Mouse (Mus musculus) hindbrain, embryonic 10.5 days (tissue): ENCODE measurements around the gene Gm4969. TPM values are rescaled to one million over a fixed set of nuclear protein-coding genes. Genes with fewer than 3 reads are reported as not detected.
"Not testable (repeated sequence)": the region's sequence is repeated elsewhere in the genome, so short reads cannot be mapped to it uniquely, and the experiment has no call there.

ENCODE experiments used
- DNase-seq: peaks from one replicate; pipeline ENCODE4 v3.0.0-alpha.2; 2017; ENCODE audit warnings: low spot score
- H3K27ac ChIP-seq: fragments of 300-500 bp; sonication (generic); 2 replicates; pipeline ENCODE4 v1.5.1; 2016; ENCODE audit warnings: mild to moderate bottlenecking, moderate library complexity
- H3K27me3 ChIP-seq: fragments of 300-500 bp; sonication (generic); 2 replicates; pipeline ENCODE4 v1.6.1; 2016; ENCODE audit warnings: mild to moderate bottlenecking; ENCODE audit not compliant: poor library complexity, insufficient read depth, severe bottlenecking
- H3K36me3 ChIP-seq: fragments of 300-500 bp; sonication (generic); 2 replicates; pipeline ENCODE4 v1.6.1; 2016; ENCODE audit warnings: mild to moderate bottlenecking, moderate library complexity
- H3K4me1 ChIP-seq: fragments of 300-500 bp; sonication (generic); replicated peaks from 2 replicates; pipeline ENCODE4 v1.6.1; 2016; ENCODE audit warnings: mild to moderate bottlenecking
- H3K4me3 ChIP-seq: fragments of 300-500 bp; sonication (generic); 2 replicates; pipeline ENCODE4 v1.5.1; 2016; ENCODE audit warnings: mild to moderate bottlenecking, moderate library complexity
- H3K9me3 ChIP-seq: fragments of 300-500 bp; sonication (generic); 2 replicates; pipeline ENCODE4 v1.6.1; 2016; ENCODE audit warnings: mild to moderate bottlenecking, moderate library complexity
- WGBS: fragments of 180-500 bp; shearing (Covaris S2); methylation state at CpG from one replicate; pipeline ENCODE4 v1.1.7; 2016; 5-methylcytosine and 5-hydroxymethylcytosine counted together
- polyA plus RNA-seq: library from polyadenylated mRNA; unstranded; fragments of >200 nt; fragmentation: Nextera tagmentation; extraction: Ambion mirVana; gene quantifications from 2 replicates; pipeline ENCODE4 v1.2.1, GENCODE M21; 2016

Gm4969 gene
- polyA plus RNA-seq, 1 experiment from 2014 or later = 1.5 TPM

DNA sequence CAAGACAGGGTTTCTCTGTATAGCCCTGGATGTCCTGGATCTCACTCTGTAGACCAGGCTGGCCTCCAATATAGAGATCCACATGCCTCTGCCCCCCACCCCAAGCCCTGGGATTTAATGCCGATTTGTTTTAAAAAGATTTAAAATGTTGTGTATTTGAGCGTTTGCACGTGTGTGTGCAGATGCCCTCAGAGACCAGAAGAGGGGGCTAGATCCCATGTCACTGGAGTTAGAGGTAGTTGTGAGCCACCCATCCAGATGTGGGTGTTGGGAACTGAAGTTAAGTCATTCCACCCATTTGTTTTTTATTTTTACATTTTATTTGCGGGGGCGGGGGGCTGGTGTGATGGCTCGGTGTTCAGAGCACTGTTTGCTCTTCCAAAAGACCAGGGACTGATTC is 43.7 kb downstream of the Gm4969 start:
- H3K9me3 ChIP-seq = peaks cover 3% of the 10 kb centered on the region; the same call in 1 of the 2 replicates
- no peak overlapping the region for H3K27ac ChIP-seq
- H3K4me1 ChIP-seq = peaks cover 24% of the 10 kb centered on the region
- H3K27me3 ChIP-seq = no peaks in the 10 kb centered on the region
- WGBS = 94% methylated on average over 6 of the region's 6 CpGs
- no peak overlapping the region for H3K4me3 ChIP-seq
- peaks cover 19% of the 10 kb centered on the region for H3K36me3 ChIP-seq
- DNase-seq = no peak

DNA sequence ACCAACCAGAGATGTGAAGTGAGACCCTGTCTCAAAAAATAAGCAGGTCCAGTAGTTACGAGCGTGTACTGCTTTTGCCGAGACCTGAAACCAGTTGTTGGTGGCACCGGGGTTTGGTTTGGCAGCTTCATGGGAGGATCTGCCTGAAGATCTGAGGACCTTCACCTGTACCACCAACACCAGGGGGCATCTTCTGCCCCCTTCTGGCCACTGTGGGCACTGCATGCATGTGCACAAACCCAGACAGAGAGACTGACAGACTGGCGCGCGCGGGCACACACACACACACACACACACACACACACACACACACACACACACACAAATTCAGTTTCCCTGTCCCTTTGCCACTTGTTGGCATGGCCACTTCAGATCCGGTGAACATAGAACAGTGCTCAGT is 44.7 kb downstream of the Gm4969 start:
- Histone ChIP-seq H3K4me3 (no peak overlapping the region), H3K36me3 (peaks cover 9% of the 10 kb centered on the region), H3K9me3 (peaks cover 3% of the 10 kb centered on the region; the same call in 1 of the 2 replicates), H3K27me3 (no peaks in the 10 kb centered on the region), H3K4me1 (peaks cover 24% of the 10 kb centered on the region), H3K27ac (no peak overlapping the region)
- no peak for DNase-seq
- 74% methylated on average over 9 of the region's 9 CpGs for WGBS

DNA sequence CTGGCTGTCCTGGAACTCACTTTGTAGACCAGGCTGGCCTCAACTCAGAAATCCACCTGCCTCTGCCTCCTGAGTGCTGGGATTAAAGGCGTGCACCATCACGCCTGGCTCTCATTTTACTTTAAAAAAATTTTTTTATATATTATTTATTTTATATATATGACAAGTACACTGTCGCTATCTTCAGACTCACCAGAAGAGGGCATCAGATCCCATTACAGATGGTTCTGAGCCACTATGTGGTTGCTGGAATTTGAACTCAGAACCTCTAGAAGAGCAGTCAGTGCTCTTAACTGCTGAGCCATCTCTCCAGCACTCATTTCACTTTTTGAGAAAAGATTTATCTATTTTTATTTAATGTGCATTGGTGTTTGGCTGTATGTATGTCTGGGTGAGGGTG is 47.1 kb downstream of the Gm4969 start:
- WGBS = 56% methylated on average over 3 of the region's 3 CpGs
- not testable (repeated sequence) for H3K27ac ChIP-seq

DNA sequence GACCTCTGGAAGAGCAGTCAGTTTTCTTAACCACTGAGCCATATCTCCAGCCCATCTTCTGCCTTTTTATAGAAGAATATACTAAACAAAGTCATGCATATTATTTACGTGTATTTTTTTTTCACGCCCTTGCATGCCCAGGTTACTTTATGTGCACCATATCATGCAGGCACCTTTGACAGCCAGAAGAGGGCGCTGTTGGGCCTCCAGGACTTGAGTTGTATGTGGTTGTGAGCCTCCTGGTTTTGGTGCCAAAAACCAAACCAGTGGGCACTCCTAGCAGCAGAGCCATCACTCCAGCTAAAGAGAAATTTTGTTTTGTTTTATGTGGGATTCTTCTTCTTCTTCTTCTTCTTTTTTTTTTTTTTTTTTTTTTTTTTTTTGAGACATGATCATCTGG is 48.7 kb downstream of the Gm4969 start:
- H3K9me3 ChIP-seq = peaks cover 11% of the 10 kb centered on the region; the same call in 1 of the 2 replicates
- H3K4me3 ChIP-seq = no peak overlapping the region
- 50% methylated on average over 3 of the region's 3 CpGs for WGBS
- no peak overlapping the region for H3K27ac ChIP-seq
- H3K27me3 ChIP-seq = peaks cover 37% of the 10 kb centered on the region
- no peaks in the 10 kb centered on the region for H3K36me3 ChIP-seq
- H3K4me1 ChIP-seq = no peaks in the 10 kb centered on the region
- DNase-seq = no peak

More for the DNA sequence above, 47.1 kb downstream of the Gm4969 start:
- H3K4me1 ChIP-seq, DNase-seq, H3K36me3 ChIP-seq, H3K9me3 ChIP-seq, H3K4me3 ChIP-seq: not testable (repeated sequence)
- H3K27me3 ChIP-seq = peaks cover 21% of the 10 kb centered on the region

DNA sequence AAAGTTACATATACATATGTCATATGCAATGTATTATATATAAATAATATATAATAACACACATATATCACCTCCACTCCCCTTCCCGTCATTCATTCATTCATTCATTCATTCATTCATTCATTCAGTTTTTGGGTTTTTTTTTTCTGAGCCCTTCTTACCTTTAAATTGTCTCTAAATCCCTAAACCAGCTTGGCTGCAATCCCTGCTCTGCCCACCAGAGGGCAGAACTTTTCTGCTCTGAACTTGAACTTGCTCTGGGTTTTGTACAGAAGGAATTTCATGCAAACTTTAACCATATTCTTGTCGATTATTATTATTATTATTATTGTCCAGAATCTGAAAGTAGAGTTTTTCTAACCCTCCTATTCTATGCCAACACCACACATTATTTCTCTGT is 49.5 kb downstream of the Gm4969 start:
- DNase-seq = peak; percentile 73
- H3K4me1 ChIP-seq = no peaks in the 10 kb centered on the region
- 9% methylated on average over 2 of the region's 2 CpGs for WGBS
- no peak overlapping the region for H3K4me3 ChIP-seq
- H3K9me3 ChIP-seq = peaks cover 10% of the 10 kb centered on the region; the same call in 1 of the 2 replicates
- no peaks in the 10 kb centered on the region for H3K36me3 ChIP-seq
- H3K27ac ChIP-seq = no peak overlapping the region
- peaks cover 44% of the 10 kb centered on the region for H3K27me3 ChIP-seq

DNA sequence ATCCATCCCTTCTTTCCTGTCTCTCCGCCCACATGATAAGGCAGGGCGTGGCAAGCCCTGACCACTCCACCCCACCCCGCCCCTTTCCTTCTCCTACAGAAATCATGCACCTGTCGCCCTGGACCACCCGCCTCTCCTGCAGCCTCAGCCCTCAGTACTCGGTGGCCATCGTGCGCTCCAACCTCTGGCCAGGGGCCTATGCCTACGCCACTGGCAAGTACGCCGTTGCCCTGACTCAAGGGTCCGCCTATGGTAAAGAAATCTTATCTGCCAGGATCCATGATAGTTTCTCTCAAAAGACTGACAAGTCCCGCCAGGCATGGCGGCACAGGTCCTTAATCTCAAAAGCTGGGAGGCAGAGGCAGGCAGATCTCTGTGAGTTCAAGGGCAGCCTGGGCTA is 50.2 kb downstream of the Gm4969 start:
- DNase-seq = no peak
- H3K27me3 ChIP-seq = peaks cover 47% of the 10 kb centered on the region
- H3K36me3 ChIP-seq = no peaks in the 10 kb centered on the region
- peaks cover 9% of the 10 kb centered on the region; the same call in 1 of the 2 replicates for H3K9me3 ChIP-seq
- H3K4me1 ChIP-seq = no peaks in the 10 kb centered on the region
- no peak overlapping the region for H3K27ac ChIP-seq
- H3K4me3 ChIP-seq = no peak overlapping the region
- 63% methylated on average over 14 of the region's 14 CpGs for WGBS

DNA sequence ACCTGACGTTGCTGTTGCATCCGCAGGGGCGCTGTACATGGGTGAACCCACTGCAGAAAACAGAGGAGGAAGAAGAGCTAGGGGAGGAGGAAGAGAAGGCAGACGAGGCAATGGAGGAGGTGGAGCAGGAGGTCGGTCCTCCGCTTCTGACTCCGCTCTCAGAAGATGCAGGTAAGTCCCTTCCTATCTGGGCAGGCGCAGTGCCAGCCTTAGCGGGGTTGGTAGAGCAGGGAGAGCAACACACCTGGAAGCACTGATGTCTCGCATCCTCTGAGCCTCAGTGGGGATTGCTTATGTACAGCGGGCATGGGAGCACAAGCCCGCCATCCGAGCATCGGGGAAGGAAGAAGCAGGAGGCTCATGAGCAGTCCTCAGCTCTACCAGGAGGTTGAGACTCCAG is 51.1 kb downstream of the Gm4969 start:
- no peaks in the 10 kb centered on the region for H3K36me3 ChIP-seq
- WGBS = 48% methylated on average over 14 of the region's 14 CpGs
- no peaks in the 10 kb centered on the region for H3K4me1 ChIP-seq
- no peak overlapping the region for H3K4me3 ChIP-seq
- DNase-seq = no peak
- H3K9me3 ChIP-seq = peaks cover 9% of the 10 kb centered on the region; the same call in 1 of the 2 replicates
- no peak overlapping the region for H3K27ac ChIP-seq
- peaks cover 47% of the 10 kb centered on the region for H3K27me3 ChIP-seq

DNA sequence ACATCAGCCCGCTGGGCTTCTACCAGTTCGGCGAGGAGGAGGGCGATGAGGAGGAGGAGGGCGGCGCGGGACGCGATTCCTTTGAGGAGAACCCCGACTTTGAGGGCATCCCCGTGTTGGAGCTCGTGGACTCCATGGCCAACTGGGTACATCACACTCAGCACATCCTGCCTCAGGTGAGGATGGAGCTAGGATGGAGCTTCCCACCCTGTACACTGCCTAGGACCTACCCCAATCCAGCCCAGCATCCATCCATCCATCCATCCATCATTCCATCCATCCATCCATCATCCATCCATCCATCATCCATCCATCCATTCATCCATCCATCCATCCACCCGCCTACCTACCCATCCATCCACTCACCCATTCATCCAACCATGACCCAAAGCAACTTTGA is 52.3 kb downstream of the Gm4969 start:
- peaks cover 9% of the 10 kb centered on the region; the same call in 1 of the 2 replicates for H3K9me3 ChIP-seq
- H3K27me3 ChIP-seq = peaks cover 47% of the 10 kb centered on the region
- no peak for DNase-seq
- no peaks in the 10 kb centered on the region for H3K36me3 ChIP-seq
- H3K4me1 ChIP-seq = no peaks in the 10 kb centered on the region
- H3K4me3 ChIP-seq = no peak overlapping the region
- H3K27ac ChIP-seq = no peak overlapping the region
- 47% methylated on average over 13 of the region's 13 CpGs for WGBS

DNA sequence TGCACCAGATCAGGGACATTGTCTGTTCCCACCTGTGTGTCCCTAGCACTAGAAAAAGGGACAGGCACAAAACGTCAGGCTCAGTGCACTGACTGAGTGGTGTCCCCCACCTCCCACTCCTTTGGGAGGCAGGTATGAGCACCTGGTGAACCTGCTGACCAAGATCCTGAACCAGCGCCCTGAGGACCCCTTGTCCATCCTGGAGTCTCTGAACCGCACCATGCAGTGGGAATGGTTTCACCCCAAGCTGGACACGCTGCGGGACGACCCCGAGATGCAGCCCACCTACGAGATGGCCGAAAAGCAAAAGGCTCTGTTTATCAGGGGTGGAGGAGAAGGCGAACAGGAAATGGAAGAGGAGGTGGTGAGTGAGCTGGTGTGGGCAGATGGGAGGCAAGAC is 60.8 kb downstream of the Gm4969 start:
- H3K36me3 ChIP-seq = peaks cover 34% of the 10 kb centered on the region
- DNase-seq = no peak
- H3K27ac ChIP-seq = no peak overlapping the region
- H3K27me3 ChIP-seq = no peaks in the 10 kb centered on the region
- no peaks in the 10 kb centered on the region; the same call in 1 of the 2 replicates for H3K9me3 ChIP-seq
- WGBS = 87% methylated on average over 10 of the region's 10 CpGs
- peaks cover 15% of the 10 kb centered on the region for H3K4me1 ChIP-seq
- H3K4me3 ChIP-seq = no peak overlapping the region

DNA sequence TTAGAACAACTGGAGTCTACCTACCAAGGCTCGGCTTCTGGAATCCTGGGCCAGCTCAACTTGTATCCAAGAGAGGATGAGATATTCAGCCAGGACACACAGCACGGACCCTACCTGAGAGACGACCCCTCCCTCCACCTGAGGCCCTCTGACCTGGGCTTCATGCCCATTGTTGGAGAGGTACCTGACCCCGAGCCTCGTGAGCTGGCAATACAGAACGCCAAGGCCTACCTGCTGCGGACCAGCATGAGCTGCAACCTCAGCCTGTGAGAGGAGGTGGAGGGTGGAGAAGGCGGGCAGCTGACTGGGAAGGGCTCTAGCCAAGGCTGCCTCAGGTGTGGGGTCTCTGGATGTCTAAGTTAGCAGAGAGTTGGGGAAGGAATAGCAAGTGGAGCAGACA is 63.1 kb downstream of the Gm4969 start:
- peaks cover 15% of the 10 kb centered on the region for H3K4me1 ChIP-seq
- H3K36me3 ChIP-seq = peaks cover 57% of the 10 kb centered on the region
- no peaks in the 10 kb centered on the region for H3K27me3 ChIP-seq
- no peaks in the 10 kb centered on the region; the same call in 1 of the 2 replicates for H3K9me3 ChIP-seq
- DNase-seq = no peak
- no peak overlapping the region for H3K27ac ChIP-seq
- 91% methylated on average over 8 of the region's 8 CpGs for WGBS
- no peak overlapping the region for H3K4me3 ChIP-seq

DNA sequence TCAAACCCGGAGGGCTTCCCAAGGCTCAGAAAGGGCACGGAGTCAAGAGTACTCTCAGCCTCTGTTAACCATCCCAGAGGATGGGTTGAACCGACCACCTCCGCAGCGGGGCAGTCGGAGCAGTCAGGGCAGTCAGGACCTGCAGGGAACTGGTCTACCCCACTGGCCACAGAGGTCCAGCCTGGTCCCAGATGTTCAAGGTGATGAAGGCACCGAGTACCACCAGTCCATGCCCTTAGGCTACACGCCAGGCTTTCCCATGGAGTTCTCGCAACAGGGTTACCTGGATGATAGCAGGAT is 63.4 kb downstream of the Gm4969 start:
- 58% methylated on average over 9 of the region's 9 CpGs for WGBS
- no peak for DNase-seq
- Histone ChIP-seq H3K36me3 (peaks cover 61% of the 10 kb centered on the region), H3K27ac (peak overlapping the region; percentile 57), H3K4me1 (peaks cover 15% of the 10 kb centered on the region), H3K27me3 (no peaks in the 10 kb centered on the region), H3K9me3 (no peaks in the 10 kb centered on the region; the same call in 1 of the 2 replicates), H3K4me3 (peak overlapping the region; percentile 43)

DNA sequence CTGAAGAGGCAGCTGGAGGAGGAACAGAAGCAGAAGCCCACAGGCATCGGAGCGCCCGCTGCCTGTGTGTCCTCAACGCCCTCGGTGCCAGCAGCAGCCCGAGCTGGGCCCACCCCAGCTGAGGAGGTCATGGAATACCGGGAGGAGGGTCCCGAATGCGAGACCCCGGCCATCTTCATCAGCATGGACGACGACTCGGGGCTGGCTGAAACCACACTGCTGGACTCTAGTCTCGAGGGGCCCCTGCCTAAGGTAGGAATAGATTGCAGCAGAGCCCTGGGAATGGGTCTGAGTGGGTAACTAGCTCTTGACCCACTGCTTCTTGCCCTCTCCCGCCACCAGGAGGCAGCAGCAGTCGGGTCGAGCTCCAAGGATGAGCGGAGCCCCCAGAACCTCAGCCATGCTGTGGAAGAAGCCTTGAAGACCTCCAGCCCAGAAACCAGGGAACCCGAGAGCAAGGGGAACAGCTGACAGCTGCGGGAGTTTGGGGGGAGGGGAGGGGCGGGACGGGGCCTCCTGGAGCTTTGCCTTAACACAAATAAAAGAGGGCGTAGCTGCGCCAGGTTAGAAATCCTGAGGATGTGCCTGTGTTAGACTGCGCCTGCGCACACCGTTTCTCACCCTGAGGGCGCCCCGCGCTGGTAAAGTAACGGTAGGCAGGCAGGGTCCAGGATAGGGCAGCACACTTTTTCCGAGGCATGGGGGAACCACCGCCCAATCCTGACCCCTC is 64.0 kb downstream of the Gm4969 start, which contains the start of gene Rsph6a:
Gene Rsph6a (plus strand): TSS at position 644 of the 730 bp plus-strand sequence.
- Histone ChIP-seq H3K27me3 (no peaks in the 10 kb centered on the region), H3K4me3 (peak within 1 kb of the TSS; percentile 43), H3K36me3 (peaks cover 66% of the 10 kb centered on the region), H3K27ac (peak within 1 kb of the TSS; percentile 57), H3K4me1 (peaks cover 15% of the 10 kb centered on the region), H3K9me3 (no peaks in the 10 kb centered on the region; the same call in 1 of the 2 replicates)
- 27% methylated on average over 33 of the region's 33 CpGs for WGBS
- DNase-seq = peak; percentile 80

DNA sequence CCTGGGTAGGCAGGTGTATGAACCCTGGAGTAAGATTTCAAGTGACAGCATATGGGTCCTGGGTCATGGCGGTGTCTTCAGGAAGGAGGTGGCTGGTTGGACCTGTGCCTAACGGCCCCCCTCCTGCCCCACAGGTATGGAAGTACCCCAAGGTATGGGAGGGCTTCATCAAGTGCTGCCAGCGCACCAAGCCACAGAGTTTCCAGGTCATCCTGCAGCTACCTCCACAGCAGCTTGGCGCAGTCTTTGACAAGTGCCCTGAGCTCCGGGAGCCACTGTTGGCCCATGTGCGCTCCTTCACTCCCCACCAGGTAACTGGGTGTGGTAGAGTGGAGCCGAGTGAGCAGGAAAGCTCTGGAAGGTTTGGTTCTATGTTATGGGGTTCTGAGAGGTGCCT is 65.0 kb downstream of the Gm4969 start:
- H3K9me3 ChIP-seq = no peaks in the 10 kb centered on the region; the same call in 1 of the 2 replicates
- DNase-seq = no peak
- no peak overlapping the region for H3K4me3 ChIP-seq
- no peaks in the 10 kb centered on the region for H3K27me3 ChIP-seq
- H3K36me3 ChIP-seq = peaks cover 77% of the 10 kb centered on the region
- WGBS = 89% methylated on average over 7 of the region's 7 CpGs
- H3K4me1 ChIP-seq = peaks cover 15% of the 10 kb centered on the region
- no peak overlapping the region for H3K27ac ChIP-seq
